Mouse (Mus musculus): Measurements from ENCODE around the gene Slc23a4. TPM values are rescaled to one million over a fixed set of nuclear protein-coding genes. Genes with fewer than 3 reads are reported as not detected.

The Slc23a4 gene
- polyA plus RNA-seq, 1 experiment from 2014 or later: 0.51 TPM

GRCm38 (mm10) chr6:34979291-34979690, 8.9 kb downstream of the Slc23a4 start:
- H3K9me3 ChIP-seq (ENCODE audit: control insufficient read depth, low read length): no peaks in the 10 kb centered on the region
- no peak overlapping the region for H3K27ac ChIP-seq (ENCODE audit: low read depth, low read length)
- no peak overlapping the region for H3K4me2 ChIP-seq (ENCODE audit: low read depth, low read length, severe bottlenecking)
- H3K4me1 ChIP-seq (replicated peaks; ENCODE audit: control insufficient read depth, insufficient read depth, low read length): no peaks in the 10 kb centered on the region
- no peaks in the 10 kb centered on the region for H3K36me3 ChIP-seq (ENCODE audit: control insufficient read depth, insufficient read depth, low read length)
- WGBS: 89% methylated on average over 3 of the region's 3 CpGs
- no peak for ATAC-seq (replicated peaks; ENCODE audit: low FRiP score)
- H3K9ac ChIP-seq (ENCODE audit: low read length): no peak overlapping the region
- peak; percentile 1 for DNase-seq (ENCODE audit: low spot score)
- no peaks in the 10 kb centered on the region for H3K27me3 ChIP-seq (ENCODE audit: control insufficient read depth, insufficient read depth, low read length)
- H3K4me3 ChIP-seq (ENCODE audit: low read depth, low read length): no peak overlapping the region

- no peak for ATAC-seq (replicated peaks; ENCODE audit: low FRiP score)
- peak; percentile 11 for DNase-seq (ENCODE audit: low spot score)
- Histone ChIP-seq H3K9me3 (ENCODE audit: control insufficient read depth, low read length) (no peaks in the 10 kb centered on the region), H3K27ac (ENCODE audit: low read depth, low read length) (no peak overlapping the region), H3K27me3 (ENCODE audit: control insufficient read depth, insufficient read depth, low read length) (no peaks in the 10 kb centered on the region), H3K9ac (ENCODE audit: low read length) (no peak overlapping the region), H3K4me3 (ENCODE audit: low read depth, low read length) (no peak overlapping the region), H3K4me1 (replicated peaks; ENCODE audit: control insufficient read depth, insufficient read depth, low read length) (no peaks in the 10 kb centered on the region), H3K36me3 (ENCODE audit: control insufficient read depth, insufficient read depth, low read length) (no peaks in the 10 kb centered on the region), H3K4me2 (ENCODE audit: low read depth, low read length, severe bottlenecking) (no peak overlapping the region)
- 30% methylated on average over 3 of the region's 3 CpGs for WGBS
Observed at GRCm38 (mm10) chr6:34971181-34971580, 17.0 kb downstream of the Slc23a4 start.

- Histone ChIP-seq H3K9me3 (ENCODE audit: control insufficient read depth, low read length) (no peaks in the 10 kb centered on the region), H3K36me3 (ENCODE audit: control insufficient read depth, insufficient read depth, low read length) (no peaks in the 10 kb centered on the region), H3K27ac (ENCODE audit: low read depth, low read length) (no peak overlapping the region), H3K4me2 (ENCODE audit: low read depth, low read length, severe bottlenecking) (no peak overlapping the region), H3K4me1 (replicated peaks; ENCODE audit: control insufficient read depth, insufficient read depth, low read length) (no peaks in the 10 kb centered on the region), H3K4me3 (ENCODE audit: low read depth, low read length) (no peak overlapping the region), H3K27me3 (ENCODE audit: control insufficient read depth, insufficient read depth, low read length) (no peaks in the 10 kb centered on the region), H3K9ac (ENCODE audit: low read length) (no peak overlapping the region)
- no peak for DNase-seq (ENCODE audit: low spot score)
- no peak for ATAC-seq (replicated peaks; ENCODE audit: low FRiP score)
- WGBS: 90% methylated on average over 6 of the region's 6 CpGs
Observed at GRCm38 (mm10) chr6:34965819-34966539, 22.2 kb downstream of the Slc23a4 start.

- Histone ChIP-seq H3K27ac (ENCODE audit: low read depth, low read length) (no peak overlapping the region), H3K4me1 (replicated peaks; ENCODE audit: control insufficient read depth, insufficient read depth, low read length) (no peaks in the 10 kb centered on the region), H3K9me3 (ENCODE audit: control insufficient read depth, low read length) (no peaks in the 10 kb centered on the region), H3K9ac (ENCODE audit: low read length) (no peak overlapping the region), H3K4me2 (ENCODE audit: low read depth, low read length, severe bottlenecking) (no peak overlapping the region), H3K36me3 (ENCODE audit: control insufficient read depth, insufficient read depth, low read length) (no peaks in the 10 kb centered on the region), H3K4me3 (ENCODE audit: low read depth, low read length) (no peak overlapping the region), H3K27me3 (ENCODE audit: control insufficient read depth, insufficient read depth, low read length) (no peaks in the 10 kb centered on the region)
- DNase-seq (ENCODE audit: low spot score) (no peak), ATAC-seq (replicated peaks; ENCODE audit: low FRiP score) (no peak)
- 84% methylated on average over 2 of the region's 2 CpGs for WGBS
Observed at GRCm38 (mm10) chr6:34964550-34964949, 23.7 kb downstream of the Slc23a4 start.

- Histone ChIP-seq H3K4me3 (ENCODE audit: low read depth, low read length) (no peak overlapping the region), H3K9me3 (ENCODE audit: control insufficient read depth, low read length) (no peaks in the 10 kb centered on the region), H3K9ac (ENCODE audit: low read length) (no peak overlapping the region), H3K27ac (ENCODE audit: low read depth, low read length) (no peak overlapping the region), H3K36me3 (ENCODE audit: control insufficient read depth, insufficient read depth, low read length) (no peaks in the 10 kb centered on the region), H3K27me3 (ENCODE audit: control insufficient read depth, insufficient read depth, low read length) (no peaks in the 10 kb centered on the region), H3K4me1 (replicated peaks; ENCODE audit: control insufficient read depth, insufficient read depth, low read length) (no peaks in the 10 kb centered on the region), H3K4me2 (ENCODE audit: low read depth, low read length, severe bottlenecking) (no peak overlapping the region)
- 95% methylated on average over 7 of the region's 7 CpGs for WGBS
- DNase-seq (ENCODE audit: low spot score): no peak
- no peak for ATAC-seq (replicated peaks; ENCODE audit: low FRiP score)
Observed at GRCm38 (mm10) chr6:34959131-34959530, 29.1 kb downstream of the Slc23a4 start.

- Histone ChIP-seq H3K27ac (ENCODE audit: low read depth, low read length) (no peak overlapping the region), H3K36me3 (ENCODE audit: control insufficient read depth, insufficient read depth, low read length) (no peaks in the 10 kb centered on the region), H3K9me3 (ENCODE audit: control insufficient read depth, low read length) (no peaks in the 10 kb centered on the region), H3K27me3 (ENCODE audit: control insufficient read depth, insufficient read depth, low read length) (no peaks in the 10 kb centered on the region), H3K4me3 (ENCODE audit: low read depth, low read length) (no peak overlapping the region), H3K4me2 (ENCODE audit: low read depth, low read length, severe bottlenecking) (peak overlapping the region; percentile 39; the same call in 1 of the 2 replicates), H3K4me1 (replicated peaks; ENCODE audit: control insufficient read depth, insufficient read depth, low read length) (no peaks in the 10 kb centered on the region), H3K9ac (ENCODE audit: low read length) (no peak overlapping the region)
- no peak for DNase-seq (ENCODE audit: low spot score)
- 46% methylated on average over 8 of the region's 8 CpGs for WGBS
- peak; percentile 15; the same call in 1 of the 2 replicates for ATAC-seq (replicated peaks; ENCODE audit: low FRiP score)
Observed at GRCm38 (mm10) chr6:34955862-34956241, 32.4 kb downstream of the Slc23a4 start.

GRCm38 (mm10) chr6:34954926-34955861, 33.0 kb downstream of the Slc23a4 start:
- Histone ChIP-seq H3K4me1 (replicated peaks; ENCODE audit: control insufficient read depth, insufficient read depth, low read length) (no peaks in the 10 kb centered on the region), H3K36me3 (ENCODE audit: control insufficient read depth, insufficient read depth, low read length) (no peaks in the 10 kb centered on the region), H3K4me2 (ENCODE audit: low read depth, low read length, severe bottlenecking) (peak overlapping the region; percentile 39; the same call in 1 of the 2 replicates), H3K9me3 (ENCODE audit: control insufficient read depth, low read length) (no peaks in the 10 kb centered on the region), H3K27me3 (ENCODE audit: control insufficient read depth, insufficient read depth, low read length) (no peaks in the 10 kb centered on the region), H3K9ac (ENCODE audit: low read length) (no peak overlapping the region), H3K27ac (ENCODE audit: low read depth, low read length) (no peak overlapping the region), H3K4me3 (ENCODE audit: low read depth, low read length) (no peak overlapping the region)
- 55% methylated on average over 18 of the region's 18 CpGs for WGBS
- ATAC-seq (replicated peaks; ENCODE audit: low FRiP score): peak; percentile 72
- DNase-seq (ENCODE audit: low spot score): peak; percentile 60

- Histone ChIP-seq H3K4me2 (ENCODE audit: low read depth, low read length, severe bottlenecking) (no peak overlapping the region), H3K27me3 (ENCODE audit: control insufficient read depth, insufficient read depth, low read length) (no peaks in the 10 kb centered on the region), H3K27ac (ENCODE audit: low read depth, low read length) (no peak overlapping the region), H3K4me1 (replicated peaks; ENCODE audit: control insufficient read depth, insufficient read depth, low read length) (no peaks in the 10 kb centered on the region), H3K36me3 (ENCODE audit: control insufficient read depth, insufficient read depth, low read length) (no peaks in the 10 kb centered on the region), H3K9ac (ENCODE audit: low read length) (no peak overlapping the region), H3K9me3 (ENCODE audit: control insufficient read depth, low read length) (no peaks in the 10 kb centered on the region), H3K4me3 (ENCODE audit: low read depth, low read length) (no peak overlapping the region)
- WGBS: 73% methylated on average over 7 of the region's 7 CpGs
- peak; percentile 25 for DNase-seq (ENCODE audit: low spot score)
- no peak for ATAC-seq (replicated peaks; ENCODE audit: low FRiP score)
Observed at GRCm38 (mm10) chr6:34951956-34952667, 36.1 kb downstream of the Slc23a4 start.

Measured in forebrain, embryonic 11.5 days (tissue).